Mouse (Mus musculus) adrenal gland, postnatal 14 days (tissue): ENCODE data around the gene H2al1b. TPM values are rescaled to one million over a fixed set of nuclear protein-coding genes. Genes with fewer than 3 reads are reported as not detected.

Experiments
- DNase-seq: peaks from one replicate; pipeline ENCODE4 v3.0.0; 2021; ENCODE audit warnings: mixed read lengths
- total RNA-seq: library from RNA; stranded (reverse); gene quantifications from 2 replicates; pipeline ENCODE4 v1.2.3, GENCODE M21; 2021

The H2al1b gene
- total RNA-seq, 1 experiment from 2014 or later = not detected

DNA sequence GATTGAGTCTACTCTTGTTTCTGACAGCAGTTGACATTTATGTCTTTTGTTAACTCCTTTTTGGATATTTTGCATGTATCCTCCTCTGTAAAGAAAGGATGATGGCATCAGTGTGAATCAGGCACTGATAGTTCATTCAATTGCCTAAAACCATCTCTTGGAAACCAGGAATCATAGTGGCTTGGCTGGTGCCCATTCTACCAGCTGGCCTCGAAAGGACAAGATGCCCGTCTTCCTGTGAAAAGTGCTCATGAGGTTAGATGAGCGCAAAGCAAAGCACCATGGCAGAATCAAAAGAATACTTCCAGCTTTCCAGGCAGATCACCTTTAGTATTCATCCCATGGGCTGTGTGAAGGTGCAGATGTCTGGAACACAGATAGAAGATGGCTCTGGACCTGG lies 44.5 kb downstream of the H2al1b start:
- DNase-seq = no peak

Other genes starting within 250 kb of the H2al1b start
- gene H2al1a, start 3.2 kb upstream of the H2al1b start, total RNA-seq = not detected in 2 replicates
- gene H2al1c, start 3.2 kb downstream of the H2al1b start, total RNA-seq = not detected in 2 replicates
- not detected in 2 replicates for gene H2al1d, start 6.4 kb downstream of the H2al1b start, total RNA-seq
- not detected in 2 replicates for gene H2al1e, start 9.5 kb downstream of the H2al1b start, total RNA-seq
- not detected in 2 replicates for gene H2al1f, start 12.7 kb downstream of the H2al1b start, total RNA-seq
- gene H2al1g, start 15.8 kb downstream of the H2al1b start, total RNA-seq = not detected in 2 replicates
- gene H2al1h, start 19.1 kb downstream of the H2al1b start, total RNA-seq = not detected in 2 replicates
- gene H2al1i, start 22.2 kb downstream of the H2al1b start, total RNA-seq = not detected in 2 replicates
- gene H2al1j, start 25.4 kb downstream of the H2al1b start, total RNA-seq = not detected in 2 replicates